Comparison of ENCODE assay signal across 7 mouse cellular contexts in genomic region chr13:8995159-8995989, GRCm38 (mm10). TPM values are rescaled to one million over a fixed set of nuclear protein-coding genes. Genes with fewer than 3 reads are reported as not detected.
DNase-seq lines count a peak whose midpoint lies in the region; ATAC-seq lines count a peak whose summit lies in the region.

No protein-coding gene starts in this region.

- peaks cover 54% of the 10 kb centered on the region for H3K4me1 ChIP-seq in erythroblast, embryonic 14.5 days (ENCODE audit: control insufficient read depth)
- H3K4me1 ChIP-seq in limb, embryonic 12.5 days (replicated peaks), result peaks cover 12% of the 10 kb centered on the region

- H3K27me3 ChIP-seq in erythroblast, embryonic 14.5 days (ENCODE audit: control insufficient read depth), result no peaks in the 10 kb centered on the region
- H3K27me3 ChIP-seq in limb, embryonic 12.5 days, result no peaks in the 10 kb centered on the region

- peak; percentile 9 to 47 for DNase-seq in left cerebral cortex, postnatal 14 days (ENCODE audit: low spot score in 2 of 2)
- no peak for DNase-seq in left cerebral cortex, postnatal 36 days (ENCODE audit: low spot score in 2 of 2)
- peak; percentile 78 for DNase-seq in ZHBTc4 (ENCODE audit: low read depth, low spot score)
- no peak for DNase-seq in urinary bladder, postnatal 25 days (ENCODE audit: low spot score)

- H3K4me2 ChIP-seq in limb, embryonic 12.5 days, result peak overlapping the region; percentile 90

- H3K27ac ChIP-seq in limb, embryonic 12.5 days, result peak overlapping the region; percentile 50

- intact Hi-C loops in left cerebral cortex, postnatal 14 days (cut with DNase I), result loop anchor here (5.0 to 10.0 kb wide), 2 partner anchors 108 to 179 kb away; partner anchors contain the start of gene Idi1
- intact Hi-C loops in left cerebral cortex, postnatal 36 days (cut with DNase I), result loop anchor here (5.0 to 10.0 kb wide), 2 partner anchors 67 to 111 kb away; partner anchors contain the start of gene Idi1

- H3K9ac ChIP-seq in limb, embryonic 12.5 days (replicated peaks), result peak overlapping the region; percentile 75

- H3K9me3 ChIP-seq in erythroblast, embryonic 14.5 days (ENCODE audit: control insufficient read depth, low read length), result no peaks in the 10 kb centered on the region
- H3K9me3 ChIP-seq in limb, embryonic 12.5 days, result no peaks in the 10 kb centered on the region

- ATAC-seq in limb, embryonic 12.5 days (ENCODE audit: insufficient number of reproducible peaks, insufficient read depth, low FRiP score, low TSS enrichment, low read depth), result peak; percentile 79
- peak; percentile 24 for ATAC-seq in monocyte, adult 5-6 weeks (replicated peaks; ENCODE audit: insufficient number of reproducible peaks, low FRiP score, low TSS enrichment, poor library complexity, severe bottlenecking)

- peak overlapping the region; percentile 68 for H3K4me3 ChIP-seq in erythroblast, embryonic 14.5 days (replicated peaks)
- H3K4me3 ChIP-seq in limb, embryonic 12.5 days (replicated peaks), result peak overlapping the region; percentile 95

- H3K36me3 ChIP-seq in erythroblast, embryonic 14.5 days (ENCODE audit: control insufficient read depth), result peaks cover 21% of the 10 kb centered on the region
- peaks cover 14% of the 10 kb centered on the region for H3K36me3 ChIP-seq in limb, embryonic 12.5 days

- 4% methylated on average over 33 of the region's 33 CpGs for WGBS in limb, embryonic 12.5 days

RNA-seq across cellular contexts. Expression of gene Gtpbp4, which starts 0.5 kb away (rescaled TPM):
- 10 to 100 TPM; 35.2 to 38.9 TPM for total RNA-seq in left cerebral cortex, postnatal 14 days (2021)
- total RNA-seq in left cerebral cortex, postnatal 36 days (2021), result 10 to 100 TPM; 36.3 to 37.2 TPM
- polyA plus RNA-seq in erythroblast, embryonic 14.5 days (2012), result 0.17 and 0.22 TPM in 2 replicates
- polyA plus RNA-seq in limb, embryonic 12.5 days (2016; fragmentation: Nextera tagmentation; extraction: Ambion mirVana), result 89.9 and 91.5 TPM in 2 replicates
- total RNA-seq in monocyte, adult 5-6 weeks (2017), result 81.0 to 109 TPM (median 83.8 TPM) in 3 replicates

RNA-seq across cellular contexts. Expression of gene Idi2, which starts 42.7 kb away (rescaled TPM):
- not detected for total RNA-seq in left cerebral cortex, postnatal 14 days (2021)
- total RNA-seq in left cerebral cortex, postnatal 36 days (2021), result not detected
- not detected in 2 replicates for polyA plus RNA-seq in erythroblast, embryonic 14.5 days (2012)
- polyA plus RNA-seq in limb, embryonic 12.5 days (2016; fragmentation: Nextera tagmentation; extraction: Ambion mirVana), result not detected in 2 replicates
- not detected in 3 replicates for total RNA-seq in monocyte, adult 5-6 weeks (2017)

RNA-seq across cellular contexts. Expression of gene Gm9745, which starts 47.3 kb away (rescaled TPM):
- not detected for total RNA-seq in left cerebral cortex, postnatal 14 days (2021)
- total RNA-seq in left cerebral cortex, postnatal 36 days (2021), result under 1 TPM in 1 of 2 experiments, not detected in 1; 0.59 TPM
- polyA plus RNA-seq in erythroblast, embryonic 14.5 days (2012), result not detected in 2 replicates
- not detected in 2 replicates for polyA plus RNA-seq in limb, embryonic 12.5 days (2016; fragmentation: Nextera tagmentation; extraction: Ambion mirVana)
- total RNA-seq in monocyte, adult 5-6 weeks (2017), result not detected in 3 replicates

Comparison
In these comparisons a context has a peak if more than half of its experiments do, and no peak if none do; other contexts are left out.
1. DNase-seq: peak in left cerebral cortex, postnatal 14 days (2 of 2) and ZHBTc4 (single experiment); none in left cerebral cortex, postnatal 36 days (0 of 2) and urinary bladder, postnatal 25 days (single experiment).